Mouse (Mus musculus) thymus, postnatal 14 days (tissue): ENCODE results near the gene Cypt1.

ENCODE experiments used
- DNase-seq: peaks from one replicate; pipeline ENCODE4 v3.0.0; 2021

The Cypt1 gene

DNA sequence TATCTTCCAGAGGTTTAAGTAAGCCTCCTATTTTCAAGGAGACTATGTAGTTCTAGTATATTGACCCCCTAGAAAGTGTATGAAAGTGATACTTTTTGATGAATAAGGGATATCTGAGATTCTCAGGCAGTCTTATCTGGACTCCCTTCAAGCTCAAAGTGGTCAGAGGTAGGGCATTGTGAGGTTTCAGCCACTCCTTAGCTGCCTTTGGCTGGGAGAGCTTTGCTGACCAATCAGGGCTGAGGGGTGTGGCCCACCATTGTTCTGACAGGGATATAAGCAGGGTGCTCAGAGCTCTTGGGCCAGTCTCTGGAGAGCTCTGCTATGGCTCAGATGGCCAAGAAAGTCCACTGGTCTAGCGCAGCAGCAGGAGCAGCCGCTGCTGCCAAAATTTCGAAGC is at the start of gene Cypt1:
Cypt1 (plus strand) TSS at position 301 of the 400 bp plus-strand sequence.
- no peak for DNase-seq

DNA sequence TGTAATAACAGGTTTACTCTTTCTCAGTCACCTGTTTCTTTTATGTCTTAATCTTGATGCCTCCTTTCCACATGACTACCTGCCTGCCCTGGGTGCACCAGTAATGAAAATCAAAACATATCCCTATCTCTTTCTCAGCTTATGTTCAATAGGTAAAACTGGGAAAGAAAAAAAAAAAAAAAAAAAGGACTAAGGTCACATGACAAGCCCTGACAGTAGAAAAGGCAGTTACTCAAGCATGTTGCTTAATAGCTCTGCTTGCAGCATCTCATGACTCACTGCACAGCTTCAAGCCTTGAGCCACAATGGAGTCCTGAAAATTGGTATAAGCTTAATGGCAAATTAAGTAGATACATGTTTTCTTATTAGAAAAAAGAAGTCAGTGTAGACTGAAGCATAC is 24.1 kb downstream of the Cypt1 start:
- DNase-seq = no peak

DNA sequence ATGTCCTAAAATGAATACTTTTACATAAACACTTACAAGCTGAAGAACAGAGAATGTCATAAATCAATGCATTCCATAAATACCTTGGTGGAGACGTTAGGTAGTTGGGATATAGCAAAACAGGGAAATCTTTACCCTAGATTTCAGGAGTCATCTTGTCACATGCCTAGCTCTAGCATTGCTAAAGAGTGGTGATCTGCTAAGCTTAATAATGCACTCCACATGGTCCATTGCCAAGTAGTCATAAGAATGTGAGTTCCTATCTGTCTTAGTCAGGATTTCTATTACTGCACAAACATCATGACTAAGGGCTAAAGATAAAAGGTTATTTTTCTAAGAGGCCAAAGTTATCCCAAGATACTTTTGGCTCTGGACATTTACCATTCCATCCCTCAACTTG is 34.4 kb downstream of the Cypt1 start:
- DNase-seq = no peak

DNA sequence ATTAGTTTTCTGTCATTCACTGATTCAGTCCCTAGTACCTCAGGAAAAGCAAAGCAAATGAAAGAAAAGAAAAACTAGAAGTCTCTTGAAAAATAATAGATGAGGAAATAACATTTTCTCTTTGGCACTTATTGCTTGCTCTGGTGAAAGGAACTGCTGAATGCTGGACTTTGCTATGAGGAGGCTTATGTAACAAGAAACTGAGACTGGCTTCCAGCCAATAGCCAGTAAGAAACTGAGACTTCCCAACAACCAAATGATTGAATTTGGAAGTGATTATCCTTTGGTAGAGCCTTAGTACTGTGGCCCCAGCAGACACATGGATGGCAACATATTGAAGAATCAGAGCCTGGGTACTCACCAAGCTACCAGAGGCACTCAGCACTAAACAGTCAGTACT is 35.8 kb downstream of the Cypt1 start:
- DNase-seq = no peak
